Mouse (Mus musculus) urinary bladder, postnatal 14 days (tissue): ENCODE results near the gene Igsf6.
"Not testable (repeated sequence)": the region's sequence is repeated elsewhere in the genome, so short reads cannot be mapped to it uniquely, and the experiment has no call there.

Experiments
- DNase-seq: peaks from one replicate; pipeline ENCODE4 v3.0.0; 2021; ENCODE audit warnings: low spot score

The Igsf6 gene

DNA sequence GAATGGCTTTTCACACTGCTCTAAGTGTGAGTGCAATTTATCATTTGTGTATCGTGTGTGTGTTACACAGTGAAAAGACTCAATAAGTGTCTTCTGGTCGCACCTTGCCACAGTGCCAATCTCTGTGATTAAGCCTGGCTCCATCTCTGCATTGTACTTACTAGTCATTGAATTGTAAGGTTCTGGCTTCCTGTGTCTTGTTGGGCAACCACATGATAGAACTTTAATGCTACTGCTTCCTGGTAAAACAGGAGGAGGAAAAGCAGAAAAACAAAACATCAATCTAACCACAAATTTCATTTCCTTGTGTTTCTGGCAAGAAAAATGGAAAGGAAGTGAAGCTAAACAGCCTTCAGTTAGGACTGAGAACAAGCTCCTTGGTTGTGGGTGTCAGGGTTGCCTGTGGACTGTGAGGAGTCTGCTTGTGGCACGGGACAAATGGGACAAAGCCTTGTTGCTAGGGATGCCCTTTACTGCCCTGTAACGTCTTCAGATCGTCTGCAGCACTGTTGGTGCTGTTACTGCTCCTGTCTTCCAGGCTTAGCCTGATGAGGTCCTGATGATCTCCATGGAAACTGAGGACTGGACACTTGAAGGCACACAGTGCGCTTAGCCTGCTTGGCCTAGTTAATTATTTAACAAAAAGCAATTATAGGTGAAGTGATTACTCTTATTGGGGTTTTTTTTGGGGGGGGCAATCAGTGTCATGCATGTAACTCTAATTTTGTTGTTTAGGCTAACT, 14.7 kb downstream of the Igsf6 start:
- DNase-seq: no peak

DNA sequence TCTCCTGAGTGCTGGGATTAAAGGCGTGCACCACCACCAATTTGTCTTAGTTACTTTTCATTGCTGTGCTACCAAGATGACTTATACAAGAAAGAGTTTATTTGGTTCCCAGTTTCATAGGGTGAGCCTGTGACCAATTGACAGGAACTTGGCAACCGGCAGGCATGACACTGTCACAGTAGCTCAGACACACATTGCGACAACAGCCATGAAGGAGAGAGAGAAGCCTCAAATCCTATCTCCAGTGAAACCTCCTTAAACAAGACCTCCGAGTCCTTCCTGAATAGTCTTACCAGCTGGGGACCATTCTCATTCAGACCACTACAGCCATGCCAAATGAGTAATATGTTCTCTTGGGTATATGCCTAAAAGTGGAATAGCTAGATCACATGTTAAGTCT, 21.3 kb downstream of the Igsf6 start:
- no peak for DNase-seq

DNA sequence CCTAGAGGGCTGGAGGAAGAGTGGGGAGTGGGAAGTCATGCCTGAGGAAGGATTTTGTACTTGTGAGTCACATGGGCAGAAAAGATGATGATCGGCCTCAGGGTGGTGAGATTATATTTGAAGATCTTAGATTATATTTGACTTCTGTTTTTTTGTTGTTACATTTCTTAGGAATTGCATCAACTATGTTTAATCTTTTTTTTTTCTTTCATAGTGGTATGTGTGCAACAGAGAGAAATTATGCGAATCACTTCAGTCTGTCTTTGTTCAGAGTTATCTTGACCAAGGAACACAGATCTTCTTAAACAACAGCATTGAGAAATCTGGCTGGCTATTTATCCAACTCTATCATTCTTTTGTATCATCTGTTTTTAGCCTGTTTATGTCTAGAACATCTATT, 26.7 kb downstream of the Igsf6 start:
- DNase-seq: no peak

DNA sequence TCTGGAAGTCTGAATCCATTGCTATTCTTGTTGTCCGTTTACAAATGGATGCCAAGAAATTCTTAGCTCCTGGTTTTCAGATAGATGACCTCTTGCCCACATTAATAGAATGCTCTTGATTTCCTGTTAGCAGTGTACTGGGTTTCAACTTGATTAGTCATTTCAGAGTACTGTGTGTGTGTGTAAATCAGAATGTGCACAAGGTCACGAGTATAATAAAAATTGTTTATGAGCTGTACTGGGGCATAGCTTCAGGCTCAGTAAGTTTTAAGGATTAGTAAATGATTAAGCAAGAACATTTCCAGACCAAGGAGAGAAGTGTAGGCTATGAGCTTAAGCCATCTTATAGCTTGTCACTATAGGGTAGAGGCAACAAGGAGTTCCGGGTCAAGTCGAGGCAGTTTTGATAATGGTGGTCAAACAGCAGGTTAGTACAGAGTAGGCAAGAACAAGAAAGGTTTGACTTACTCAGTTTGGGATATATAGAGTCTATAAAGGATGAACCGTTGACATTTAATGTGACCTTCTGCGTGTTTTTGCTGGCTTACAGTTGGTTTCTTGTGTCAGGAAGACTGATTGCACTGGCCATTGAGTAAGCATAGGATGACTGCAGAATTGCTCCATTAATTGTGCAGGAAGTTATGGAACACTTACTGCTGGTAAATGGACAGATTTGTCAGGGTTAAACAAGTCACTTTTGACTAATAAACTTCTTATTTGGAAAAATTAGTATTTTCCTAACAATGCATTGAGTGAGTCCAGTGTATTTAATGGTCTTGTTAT, 28.5 kb downstream of the Igsf6 start:
- no peak for DNase-seq

DNA sequence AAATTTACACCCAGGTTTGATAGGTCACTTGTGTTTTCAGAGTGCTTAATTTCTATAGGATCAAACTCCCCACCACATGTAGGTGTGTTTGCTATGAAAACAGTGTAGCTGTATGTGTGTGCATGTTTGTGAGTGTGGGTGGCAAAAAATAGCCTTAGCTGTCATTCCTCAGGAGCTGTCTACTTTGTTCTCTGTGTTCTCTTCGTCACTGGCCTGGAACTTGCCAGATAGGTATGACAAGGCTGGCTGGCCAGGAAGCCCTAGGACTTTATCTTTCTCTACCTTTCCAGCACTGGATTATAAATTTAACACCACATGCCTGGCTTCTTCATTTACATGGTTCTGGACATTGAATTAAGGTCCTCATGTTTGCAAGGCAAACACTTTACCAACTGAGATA, 30.1 kb downstream of the Igsf6 start:
- DNase-seq: no peak

DNA sequence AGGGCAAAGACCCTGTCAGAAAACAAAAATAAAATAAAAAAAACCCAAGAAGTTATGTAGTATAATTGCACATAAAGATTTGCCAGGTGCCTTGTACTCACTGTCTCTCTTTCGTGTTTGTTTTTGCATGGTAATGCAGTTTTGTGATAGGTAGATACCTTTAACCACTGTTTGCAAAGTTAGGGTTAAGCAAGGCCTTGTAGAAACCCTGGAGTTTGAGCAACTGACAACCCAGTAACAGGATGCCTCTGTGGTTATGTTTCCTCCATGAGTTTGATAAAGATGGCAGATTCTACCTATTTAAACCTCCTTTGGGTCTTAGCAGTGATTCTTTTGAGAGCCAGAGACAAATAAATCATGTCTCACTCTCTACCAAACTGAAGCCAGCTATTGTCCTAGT, 30.9 kb downstream of the Igsf6 start:
- DNase-seq: no peak

DNA sequence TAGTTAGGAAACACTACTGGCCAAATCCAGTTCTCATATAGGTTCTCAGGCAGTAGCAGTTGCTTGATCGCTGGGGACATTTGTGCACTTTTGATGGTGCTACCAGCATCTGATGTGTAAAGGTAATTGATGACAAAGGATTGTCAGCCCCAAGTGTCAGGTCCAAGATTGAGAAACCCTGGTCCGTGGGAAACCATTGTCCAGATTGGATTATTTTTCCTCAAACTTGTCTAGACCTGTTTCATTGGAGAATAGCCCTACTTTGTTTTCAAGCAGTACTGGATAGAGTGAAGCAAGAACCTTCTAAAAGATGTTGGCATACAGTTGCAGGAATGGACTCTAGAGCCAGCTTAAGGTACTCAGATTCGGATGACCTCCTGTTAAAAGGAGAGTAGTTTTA, 31.4 kb downstream of the Igsf6 start:
- no peak for DNase-seq

DNA sequence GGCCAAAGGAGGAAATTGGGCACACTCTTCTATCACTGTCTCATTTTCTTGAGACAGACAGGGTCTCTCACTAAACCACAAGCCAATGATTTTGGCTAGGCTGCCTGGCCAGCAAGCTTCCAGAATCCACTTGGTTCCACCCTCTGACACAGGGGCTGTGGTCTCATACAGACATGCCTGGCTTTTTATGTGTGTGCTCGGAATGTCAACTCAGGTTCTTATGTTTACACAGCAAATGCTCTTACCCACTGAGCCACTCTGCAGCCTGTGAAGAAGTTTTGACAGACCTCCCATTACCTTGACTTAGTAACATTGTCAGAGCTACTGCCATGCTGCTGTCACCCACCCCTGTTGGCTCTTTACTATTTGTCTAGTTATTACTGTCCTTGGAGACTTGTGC, 32.4 kb downstream of the Igsf6 start:
- DNase-seq: no peak

DNA sequence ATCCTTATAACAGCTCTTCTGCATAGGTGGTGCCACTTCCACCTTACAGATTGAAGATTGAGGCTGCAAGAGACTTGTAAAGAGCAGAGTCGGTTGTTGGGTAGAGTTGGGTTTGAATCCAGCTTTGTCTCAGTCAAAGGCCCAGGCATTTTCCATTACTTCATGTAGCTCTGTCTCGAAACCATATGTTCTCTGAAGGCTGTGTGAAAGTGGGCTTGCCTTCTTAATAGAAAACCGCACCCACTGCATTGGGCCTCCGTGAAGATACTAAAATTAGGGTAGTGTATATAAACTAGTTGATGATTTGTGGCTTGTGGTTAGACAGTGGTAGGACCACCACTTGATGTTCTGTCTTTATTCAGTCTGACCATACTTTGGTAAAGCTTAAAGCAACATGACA, 33.8 kb downstream of the Igsf6 start:
- DNase-seq: no peak

DNA sequence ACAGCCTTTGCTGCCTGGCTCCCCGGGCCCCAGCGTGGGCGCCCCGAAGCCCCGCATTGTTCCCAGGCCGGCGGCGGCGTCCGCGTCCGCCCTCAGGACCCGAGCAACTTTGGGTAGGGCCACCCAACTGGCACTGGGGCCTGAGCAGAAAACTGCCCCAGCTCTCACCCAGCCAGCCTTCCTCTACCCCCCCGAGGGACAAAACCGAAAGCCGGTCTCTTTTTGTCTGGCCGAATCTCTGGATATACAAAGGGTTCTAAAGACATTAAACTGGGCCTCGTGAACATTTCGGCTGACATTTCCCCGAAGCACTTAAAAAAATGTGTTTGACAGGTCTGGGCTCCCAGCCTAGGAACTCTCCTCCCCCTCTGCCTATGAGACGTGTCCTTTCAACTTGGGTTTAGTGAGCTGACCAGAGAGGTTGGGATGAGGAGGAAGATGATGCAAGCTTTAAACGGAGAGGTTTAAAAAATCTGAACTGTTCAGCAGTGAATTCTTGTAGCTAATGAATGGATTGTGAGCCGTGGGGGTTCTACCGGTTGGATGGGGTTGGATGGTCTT, 39.1 kb downstream of the Igsf6 start:
- peak; percentile 21 for DNase-seq

DNA sequence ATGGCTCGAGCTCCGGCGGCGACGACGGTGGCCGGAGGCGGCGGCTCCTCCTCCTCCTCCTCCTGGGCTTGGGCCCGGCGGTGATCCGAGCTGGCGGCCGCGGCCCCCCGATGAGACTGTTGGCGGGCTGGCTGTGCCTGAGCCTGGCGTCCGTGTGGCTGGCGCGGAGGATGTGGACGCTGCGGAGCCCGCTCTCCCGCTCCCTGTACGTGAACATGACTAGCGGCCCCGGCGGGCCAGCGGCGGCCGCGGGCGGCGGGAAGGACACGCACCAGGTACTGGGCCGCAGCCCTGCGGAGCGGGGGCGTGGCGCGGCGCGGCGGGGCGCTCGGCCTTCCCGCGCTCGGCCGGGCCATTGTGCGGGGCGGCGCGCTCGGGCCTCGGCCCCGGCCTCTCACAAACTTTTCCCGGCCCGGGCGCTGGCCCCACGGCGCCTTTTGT, 39.7 kb downstream of the Igsf6 start:
- DNase-seq: peak; percentile 48

DNA sequence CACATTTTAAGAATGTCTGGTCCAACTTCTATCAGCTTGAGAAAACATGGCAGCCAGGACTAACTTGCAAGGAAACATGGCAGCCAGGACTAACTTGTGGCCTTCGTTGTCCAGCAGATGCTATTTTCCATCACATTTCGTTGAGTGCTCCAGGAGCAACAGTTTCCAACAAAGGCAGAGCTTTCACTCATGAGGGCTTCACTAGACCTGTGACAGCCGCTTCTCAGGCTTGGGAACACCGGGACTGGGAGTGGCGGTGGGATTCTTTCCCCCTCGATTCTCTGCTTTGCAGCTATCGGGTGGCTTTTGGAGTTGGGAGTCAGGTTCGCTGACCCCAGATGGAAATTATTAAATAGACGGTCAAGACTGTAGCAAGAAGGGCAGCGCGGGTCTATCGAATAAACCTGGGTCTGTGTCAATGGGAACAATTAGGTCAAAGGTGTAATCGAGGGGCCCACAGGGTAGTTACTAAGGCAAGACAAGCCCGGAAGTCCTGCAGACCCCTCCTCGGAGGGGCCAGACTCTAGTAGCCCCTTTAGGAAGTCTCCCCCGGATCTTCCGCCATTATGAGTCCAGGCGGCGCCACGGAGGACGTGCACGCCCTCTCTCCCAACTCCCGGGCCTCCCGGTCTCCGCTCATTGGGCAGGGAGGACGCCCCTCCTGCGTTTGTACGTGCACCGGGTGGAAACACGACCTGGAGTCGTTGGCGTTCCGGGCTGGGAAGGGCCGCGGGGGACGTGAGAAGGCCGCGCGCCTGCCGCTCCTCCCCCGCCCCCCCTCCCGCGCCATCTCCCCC, 40.3 kb downstream of the Igsf6 start, which contains the start of gene Mettl9:
TSS of gene Mettl9 (plus strand) at position 590 of the 797 bp plus-strand sequence.
- peak; percentile 93 for DNase-seq

DNA sequence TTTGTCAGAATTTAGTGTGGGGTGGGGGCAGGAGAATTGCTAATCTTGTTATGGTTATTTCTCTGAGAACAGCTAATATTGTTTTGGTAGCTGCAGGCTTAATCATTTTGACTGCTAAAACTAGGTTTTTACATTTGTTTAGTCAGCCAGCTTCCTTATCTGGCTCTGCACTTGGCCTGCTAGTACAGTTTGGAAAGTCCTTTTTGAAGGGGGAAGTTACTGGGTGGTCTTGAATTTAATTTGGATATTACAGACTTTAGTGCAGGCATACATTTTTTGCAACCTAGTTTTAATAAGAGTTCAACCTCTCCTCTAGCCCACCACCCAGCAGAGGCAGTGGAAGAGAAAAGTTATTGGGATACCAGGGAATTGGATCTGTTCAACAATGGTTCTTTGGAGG, 44.4 kb downstream of the Igsf6 start:
- DNase-seq: not testable (repeated sequence)

DNA sequence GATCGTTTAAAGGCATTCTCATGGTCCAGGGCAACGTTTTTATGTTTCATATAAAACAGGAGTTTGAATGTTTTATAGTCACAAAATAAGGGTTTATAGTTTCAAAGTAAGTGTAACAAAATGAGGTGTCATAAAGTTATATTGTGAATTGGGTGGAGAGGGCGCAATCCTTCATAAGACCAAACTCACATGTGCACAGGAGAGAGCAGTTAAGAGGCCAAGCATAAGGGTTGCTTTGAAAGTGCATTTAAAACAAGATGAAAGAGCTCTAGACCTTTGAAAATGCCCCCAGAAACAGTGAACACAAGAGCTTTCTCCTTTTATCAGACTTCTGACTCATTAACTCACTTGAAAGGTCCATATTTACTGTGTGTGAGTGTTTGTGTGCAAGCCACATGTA, 48.1 kb downstream of the Igsf6 start:
- DNase-seq: no peak

DNA sequence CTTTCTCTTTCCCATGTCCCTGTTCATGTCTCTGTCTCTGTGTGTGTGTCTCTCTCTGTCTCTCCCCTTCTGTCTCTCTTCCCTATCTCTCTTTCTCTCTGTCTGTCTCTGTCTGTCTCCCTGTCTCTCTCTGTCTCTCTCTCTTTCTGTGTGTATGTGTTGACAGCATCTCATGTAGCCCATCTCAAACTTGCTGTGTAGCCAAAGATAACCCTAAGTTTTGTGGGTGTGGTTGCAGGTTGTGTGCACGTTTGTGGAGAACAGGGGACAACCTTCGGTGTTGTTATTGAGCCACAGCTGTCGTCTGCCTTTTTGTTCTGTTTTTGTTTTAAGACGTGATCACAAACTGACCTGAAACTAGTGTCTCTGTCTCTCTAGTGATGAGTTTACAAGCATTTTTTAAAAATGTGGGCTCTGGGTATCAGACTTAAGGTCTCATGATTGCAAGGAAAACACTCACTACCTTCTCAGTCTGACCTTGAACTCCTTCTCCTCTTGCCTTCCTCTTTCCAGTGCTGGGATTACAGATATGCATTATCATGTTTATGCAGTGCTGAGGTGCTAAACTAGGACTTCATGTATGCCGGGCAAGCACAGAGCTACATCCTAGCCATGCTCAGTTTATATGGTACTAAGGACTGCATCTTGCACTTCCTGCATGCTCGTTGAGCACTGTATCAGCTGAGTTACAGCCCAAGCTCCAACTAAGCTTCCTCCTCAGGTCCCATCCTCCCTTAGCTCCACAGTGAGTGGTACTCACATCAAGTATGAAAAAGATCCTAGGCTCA, 49.0 kb downstream of the Igsf6 start:
- no peak for DNase-seq

DNA sequence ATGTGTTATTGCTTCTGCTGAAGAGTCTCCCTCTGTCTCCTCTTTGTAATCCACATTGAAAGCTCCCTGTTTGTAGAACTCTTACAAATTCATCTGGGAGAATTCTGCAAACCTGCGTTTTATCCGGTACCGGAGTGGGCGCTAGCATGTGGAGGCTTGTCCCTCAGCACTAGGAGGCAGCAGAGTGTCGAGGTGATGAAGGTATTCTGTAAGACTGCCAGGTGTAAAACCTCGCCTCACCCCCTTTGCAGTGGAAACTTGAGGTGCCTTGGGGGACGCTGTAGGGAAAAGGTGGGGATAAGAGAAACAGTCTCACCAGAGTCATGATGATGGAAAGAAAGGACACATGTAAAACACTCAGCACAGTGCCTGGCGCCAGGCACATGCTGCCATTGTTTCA, 54.1 kb downstream of the Igsf6 start:
- DNase-seq: peak; percentile 40

DNA sequence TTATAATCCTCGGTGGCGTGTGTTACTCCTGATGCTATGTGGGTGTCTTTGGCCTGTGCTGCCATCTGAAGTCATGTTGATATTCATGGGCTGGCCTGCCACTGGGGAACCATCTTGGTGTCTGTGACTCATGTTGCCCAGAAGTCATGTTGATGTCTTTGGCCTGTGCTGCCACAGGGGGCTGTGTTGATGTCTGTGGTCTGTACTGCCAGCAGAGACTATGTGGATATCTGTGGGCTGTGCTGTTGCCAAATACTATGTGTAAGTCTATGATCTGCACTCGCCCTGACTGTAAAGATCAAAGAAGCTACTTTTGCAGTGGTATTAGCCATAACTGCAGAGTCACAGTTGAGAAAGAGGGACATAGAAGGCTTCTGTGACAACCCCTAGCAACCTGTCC, 55.6 kb downstream of the Igsf6 start:
- no peak for DNase-seq

DNA sequence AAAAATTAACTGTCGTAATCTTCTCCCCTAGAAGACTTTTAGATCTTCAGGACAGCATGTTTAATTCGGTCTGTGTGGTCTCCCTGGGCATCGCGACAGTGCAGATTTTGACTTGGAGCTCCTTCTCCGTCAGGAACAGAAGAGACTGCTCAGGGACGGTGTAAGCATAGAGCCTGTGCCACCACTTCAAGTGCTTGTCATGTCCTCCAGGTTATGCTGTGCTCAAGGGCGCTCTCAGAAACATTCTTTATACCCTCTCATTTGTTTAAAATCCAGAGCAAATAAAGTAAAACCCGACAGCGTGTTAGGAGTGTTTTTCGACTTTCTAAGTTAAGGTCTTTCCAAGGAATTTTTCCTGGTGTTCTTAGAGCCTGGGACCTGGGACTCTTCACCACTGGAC, 59.9 kb downstream of the Igsf6 start:
- DNase-seq: no peak
